Mouse (Mus musculus) midbrain, embryonic 14.5 days (tissue): ENCODE results near the gene H13. TPM values are rescaled to one million over a fixed set of nuclear protein-coding genes. Genes with fewer than 3 reads are reported as not detected.
A peak's percentile ranks its signal among the peaks of the same experiment; 100 is the strongest.

Experiments used
- ATAC-seq: fragments of 200-750 bp; cut with Nextera tagmentation; 2 replicates; pipeline ENCODE4 v1.8.0; 2017; ENCODE audit warnings: moderate number of reproducible peaks, moderate library complexity; ENCODE audit not compliant: low FRiP score, low TSS enrichment
- DNase-seq: peaks from one replicate; pipeline ENCODE4 v3.0.0-alpha.2; 2015
- H3K27ac ChIP-seq: fragments of 300-500 bp; sonication (generic); replicated peaks from 2 replicates; pipeline ENCODE4 v1.5.1; 2014; ENCODE audit warnings: mild to moderate bottlenecking, low read depth, low read length, moderate library complexity
- H3K27me3 ChIP-seq: fragments of 300-500 bp; sonication (generic); 2 replicates; pipeline ENCODE4 v1.6.1; 2014; ENCODE audit warnings: low read length, control low read depth, mixed read lengths; ENCODE audit not compliant: control insufficient read depth, insufficient read depth
- H3K36me3 ChIP-seq: fragments of 300-500 bp; sonication (generic); 2 replicates; pipeline ENCODE4 v1.6.1; 2014; ENCODE audit warnings: low read length, control low read depth; ENCODE audit not compliant: control insufficient read depth, insufficient read depth
- H3K4me1 ChIP-seq: fragments of 300-500 bp; sonication (generic); 2 replicates; pipeline ENCODE4 v1.6.1; 2014; ENCODE audit warnings: mild to moderate bottlenecking, antibody characterized with exemption, low read length, control low read depth; ENCODE audit not compliant: control insufficient read depth, insufficient read depth
- H3K4me2 ChIP-seq: fragments of 300-500 bp; sonication (generic); 2 replicates; pipeline ENCODE4 v1.6.1; 2014; ENCODE audit warnings: mild to moderate bottlenecking, low read length, moderate library complexity
- H3K4me3 ChIP-seq: fragments of 300-500 bp; sonication (generic); replicated peaks from 2 replicates; pipeline ENCODE4 v1.5.1; 2014; ENCODE audit warnings: low read depth, low read length
- H3K9ac ChIP-seq: fragments of 300-500 bp; sonication (generic); replicated peaks from 2 replicates; pipeline ENCODE4 v1.6.1; 2014; ENCODE audit warnings: mild to moderate bottlenecking, low read length, moderate library complexity
- H3K9me3 ChIP-seq: fragments of 300-500 bp; sonication (generic); 2 replicates; pipeline ENCODE4 v1.6.1; 2016; ENCODE audit warnings: low read length, control low read depth, mixed read lengths; ENCODE audit not compliant: control insufficient read depth
- WGBS: fragments of 180-500 bp; shearing (Covaris S2); extraction: QIAGEN DNeasy Blood & Tissue Kit; methylation state at CpG from one replicate; pipeline ENCODE4 v1.1.7; 2014; 5-methylcytosine and 5-hydroxymethylcytosine counted together
- polyA plus RNA-seq: library from polyadenylated mRNA; unstranded; fragments of >200 nt; fragmentation: Nextera tagmentation; extraction: Ambion mirVana; gene quantifications from 2 replicates; pipeline ENCODE4 v1.2.1, GENCODE M21; 2014

Gene H13
- polyA plus RNA-seq, 1 experiment from 2014 or later = 177 TPM

DNA sequence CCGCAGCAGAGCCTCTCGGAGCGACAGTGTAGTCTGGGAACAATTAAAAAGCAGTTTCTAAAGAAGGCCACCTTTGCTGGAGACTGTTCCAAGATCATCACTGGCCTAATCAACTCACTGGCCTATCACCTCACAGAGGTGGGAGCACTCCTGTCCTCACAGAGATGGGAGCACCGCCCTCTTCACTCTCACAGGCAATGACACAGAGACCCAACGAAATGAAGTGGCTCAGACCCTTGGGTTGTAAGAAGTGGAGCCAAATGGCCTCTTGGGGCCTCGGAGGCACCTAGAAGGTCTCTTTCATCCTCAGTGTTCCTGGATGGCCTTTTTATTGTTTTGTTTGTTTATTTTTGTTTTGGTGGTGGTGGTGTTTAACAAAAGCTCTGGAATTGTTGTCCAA is 57.0 kb downstream of the H13 start:
- no peaks in the 10 kb centered on the region for H3K27me3 ChIP-seq
- ATAC-seq (no peak), DNase-seq (no peak)
- no peak overlapping the region for H3K27ac ChIP-seq
- no peak overlapping the region for H3K4me2 ChIP-seq
- H3K9me3 ChIP-seq = no peaks in the 10 kb centered on the region
- H3K4me1 ChIP-seq = peaks cover 8% of the 10 kb centered on the region
- H3K36me3 ChIP-seq = no peaks in the 10 kb centered on the region
- no peak overlapping the region for H3K9ac ChIP-seq
- WGBS = 91% methylated on average over 6 of the region's 6 CpGs
- H3K4me3 ChIP-seq = no peak overlapping the region

DNA sequence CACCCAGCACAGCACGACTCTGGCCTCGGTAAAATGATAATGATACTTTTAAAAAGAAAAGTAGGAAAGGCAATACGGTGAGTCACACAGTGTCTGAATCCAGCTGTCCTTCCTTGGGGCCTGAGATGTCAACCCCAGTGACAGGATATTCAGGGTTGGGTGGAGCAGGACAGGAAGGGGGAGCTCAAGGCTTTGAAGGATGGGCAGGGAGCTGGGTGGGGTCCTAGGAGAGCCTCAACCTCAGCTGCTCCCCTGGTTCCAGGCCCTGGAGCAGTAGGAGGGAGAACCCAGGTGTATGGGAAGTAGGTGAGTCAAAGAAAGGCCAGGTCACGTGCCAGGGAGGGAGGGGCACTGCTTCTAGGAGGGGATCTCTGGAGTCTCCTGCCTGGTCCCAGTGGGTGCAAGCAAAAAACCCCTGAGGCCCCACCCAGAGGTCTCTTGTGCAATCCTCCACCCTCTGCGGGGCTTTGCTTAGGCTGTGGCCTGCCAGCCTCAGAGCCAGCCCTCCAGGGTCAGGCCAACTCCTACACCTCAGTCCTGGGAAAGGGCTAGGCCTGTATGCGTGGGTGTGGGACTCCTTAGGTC is 57.6 kb downstream of the H13 start:
- H3K9ac ChIP-seq = no peak overlapping the region
- no peak overlapping the region for H3K4me3 ChIP-seq

GRCm38 (mm10) chr2:152727795-152728510 is 58.7 kb downstream of the H13 start:
- Histone ChIP-seq H3K4me2 (no peak overlapping the region), H3K27ac (0 out of 2 replicates have a peak overlapping the region, but pooled peaks have one; percentile 2), H3K9me3 (no peaks in the 10 kb centered on the region), H3K9ac (no peak overlapping the region), H3K36me3 (no peaks in the 10 kb centered on the region), H3K27me3 (no peaks in the 10 kb centered on the region), H3K4me1 (peaks cover 8% of the 10 kb centered on the region), H3K4me3 (no peak overlapping the region)
- DNase-seq (no peak), ATAC-seq (no peak)
- 83% methylated on average over 14 of the region's 14 CpGs for WGBS

More for the DNA sequence above, 57.6 kb downstream of the H13 start:
- 66% methylated on average over 6 of the region's 6 CpGs for WGBS
- Histone ChIP-seq H3K4me2 (no peak overlapping the region), H3K4me1 (peaks cover 8% of the 10 kb centered on the region), H3K36me3 (no peaks in the 10 kb centered on the region), H3K9me3 (no peaks in the 10 kb centered on the region), H3K27ac (no peak overlapping the region), H3K27me3 (no peaks in the 10 kb centered on the region)
- no peak for DNase-seq
- no peak for ATAC-seq

- Histone ChIP-seq H3K27me3 (no peaks in the 10 kb centered on the region), H3K36me3 (no peaks in the 10 kb centered on the region), H3K27ac (no peak overlapping the region), H3K9me3 (no peaks in the 10 kb centered on the region), H3K4me2 (no peak overlapping the region), H3K4me3 (no peak overlapping the region), H3K9ac (no peak overlapping the region), H3K4me1 (peaks cover 6% of the 10 kb centered on the region)
- 89% methylated on average over 7 of the region's 7 CpGs for WGBS
- ATAC-seq = no peak
- DNase-seq = no peak
These were observed 59.3 kb downstream of the H13 start for GRCm38 (mm10) chr2:152728594-152728993.

DNA sequence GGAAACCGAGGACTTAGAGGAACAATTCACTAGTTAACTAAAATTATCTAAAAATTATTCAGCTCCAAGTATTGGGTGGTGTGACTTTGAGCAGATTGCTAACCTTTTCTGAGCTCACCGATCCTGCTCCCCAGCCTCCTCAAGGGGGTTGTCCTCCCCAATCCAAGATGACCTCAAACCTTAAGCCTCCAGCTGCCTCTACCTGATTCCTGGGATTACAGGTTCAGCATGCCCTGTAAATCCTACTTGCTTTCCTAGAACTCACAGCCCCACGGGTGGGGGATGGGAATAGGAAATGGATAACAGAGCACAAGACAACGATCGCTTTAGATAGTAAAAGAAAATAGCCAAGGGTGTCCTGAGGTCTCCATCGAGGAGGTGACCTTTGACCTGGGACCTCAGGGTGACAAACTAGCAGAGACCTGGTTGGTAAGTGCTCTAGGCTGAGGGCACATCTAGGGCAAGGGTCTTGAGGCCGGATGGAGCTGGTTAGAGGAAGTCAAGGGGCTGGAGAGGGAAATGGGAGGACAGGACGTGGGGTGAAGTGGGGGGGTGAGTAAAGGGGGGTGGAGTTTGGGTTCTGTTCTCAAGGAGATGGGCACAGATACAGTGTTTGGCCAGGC is 59.9 kb downstream of the H13 start:
- no peak; the same call in 1 of the 2 replicates for ATAC-seq
- H3K27ac ChIP-seq = no peak overlapping the region
- DNase-seq = no peak
- H3K4me1 ChIP-seq = peaks cover 1% of the 10 kb centered on the region; the same call in 1 of the 2 replicates
- no peak overlapping the region for H3K4me3 ChIP-seq
- no peaks in the 10 kb centered on the region for H3K36me3 ChIP-seq
- WGBS = 69% methylated on average over 8 of the region's 8 CpGs
- no peak overlapping the region for H3K9ac ChIP-seq
- no peak overlapping the region for H3K4me2 ChIP-seq
- no peaks in the 10 kb centered on the region for H3K27me3 ChIP-seq
- no peaks in the 10 kb centered on the region for H3K9me3 ChIP-seq

- 52% methylated on average over 7 of the region's 7 CpGs for WGBS
- Histone ChIP-seq H3K27ac (no peak overlapping the region), H3K4me1 (peaks cover 1% of the 10 kb centered on the region), H3K9ac (no peak overlapping the region), H3K36me3 (no peaks in the 10 kb centered on the region), H3K4me3 (no peak overlapping the region), H3K4me2 (no peak overlapping the region), H3K27me3 (no peaks in the 10 kb centered on the region), H3K9me3 (no peaks in the 10 kb centered on the region)
- DNase-seq (no peak), ATAC-seq (peak; percentile 40; the same call in 1 of the 2 replicates)
These were observed 60.4 kb downstream of the H13 start for GRCm38 (mm10) chr2:152729636-152730020.

DNA sequence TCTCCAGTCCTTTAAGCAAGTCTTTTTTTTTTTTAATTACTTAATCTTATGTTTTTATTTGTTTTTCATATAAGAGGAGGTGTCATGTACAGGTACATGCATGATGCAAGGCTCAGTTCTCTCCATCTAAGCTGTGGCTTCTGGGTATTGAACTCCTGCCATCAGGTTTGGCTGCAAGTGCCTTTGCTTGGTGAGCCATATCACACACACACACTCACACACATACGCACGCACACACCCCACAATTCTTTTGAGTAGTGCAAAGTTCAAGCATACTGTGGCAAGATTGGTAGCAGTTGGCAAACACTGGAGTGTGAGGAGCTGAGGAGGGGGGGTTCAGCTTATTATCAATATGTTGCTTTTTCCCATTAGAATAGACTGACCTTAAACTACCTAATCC is 63.9 kb downstream of the H13 start:
- H3K4me3 ChIP-seq = no peak overlapping the region
- H3K4me2 ChIP-seq = no peak overlapping the region
- no peak overlapping the region for H3K27ac ChIP-seq
- H3K4me1 ChIP-seq = peaks cover 27% of the 10 kb centered on the region
- H3K9ac ChIP-seq = no peak overlapping the region
- ATAC-seq (no peak), DNase-seq (no peak)
- H3K27me3 ChIP-seq = no peaks in the 10 kb centered on the region
- no peaks in the 10 kb centered on the region for H3K9me3 ChIP-seq
- no peaks in the 10 kb centered on the region for H3K36me3 ChIP-seq
- WGBS = 91% methylated on average over 2 of the region's 2 CpGs

DNA sequence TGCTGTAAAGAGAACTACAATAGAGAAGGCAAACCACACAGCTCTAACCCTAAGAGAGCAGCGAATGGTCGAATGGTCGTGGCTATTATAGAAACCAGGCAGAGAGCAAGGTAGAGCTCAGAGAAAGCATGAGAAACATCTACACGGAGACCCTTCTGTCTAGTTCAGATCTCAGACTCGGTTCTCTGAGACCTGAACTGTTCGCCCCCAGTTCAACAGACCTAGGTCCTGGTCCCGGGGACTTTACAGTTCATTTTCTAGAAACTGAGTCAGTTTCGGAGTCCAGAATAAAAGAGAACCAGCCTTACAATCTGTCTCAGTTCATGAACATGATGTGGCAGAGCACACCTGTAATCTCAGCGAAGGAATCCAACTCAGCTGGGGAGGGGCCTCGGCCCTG is 65.2 kb downstream of the H13 start:
- no peak overlapping the region; the same call in 1 of the 2 replicates for H3K9ac ChIP-seq
- no peak for ATAC-seq
- H3K27ac ChIP-seq = peak overlapping the region; percentile 26; the same call in 1 of the 2 replicates

More for the DNA sequence above, 65.2 kb downstream of the H13 start:
- H3K27me3 ChIP-seq = no peaks in the 10 kb centered on the region
- peaks cover 33% of the 10 kb centered on the region for H3K4me1 ChIP-seq
- H3K4me3 ChIP-seq = peak overlapping the region; percentile 45
- H3K36me3 ChIP-seq = no peaks in the 10 kb centered on the region
- peak overlapping the region; percentile 90 for H3K4me2 ChIP-seq
- 10% methylated on average over 10 of the region's 10 CpGs for WGBS
- no peaks in the 10 kb centered on the region for H3K9me3 ChIP-seq
- DNase-seq = no peak
